Mouse (Mus musculus) lung, embryonic 15.5 days (tissue): ENCODE results near the gene Akap13. TPM values are rescaled to one million over a fixed set of nuclear protein-coding genes. Genes with fewer than 3 reads are reported as not detected.
A peak's percentile ranks its signal among the peaks of the same experiment; 100 is the strongest.

Source experiments
- ATAC-seq: fragments of 200-750 bp; cut with Nextera tagmentation; 2 replicates; pipeline ENCODE4 v1.8.0; 2017; ENCODE audit warnings: moderate number of reproducible peaks, borderline replicate concordance; ENCODE audit not compliant: low FRiP score, low TSS enrichment; ENCODE audit errors: extremely low read depth
- H3K27ac ChIP-seq: fragments of 300-500 bp; sonication (generic); 2 replicates; pipeline ENCODE4 v1.5.1; 2015; ENCODE audit warnings: moderate library complexity, mild to moderate bottlenecking, inconsistent platforms
- H3K27me3 ChIP-seq: fragments of 300-500 bp; sonication (generic); 2 replicates; pipeline ENCODE4 v1.6.1; 2015; ENCODE audit warnings: inconsistent platforms
- H3K36me3 ChIP-seq: fragments of 300-500 bp; sonication (generic); 2 replicates; pipeline ENCODE4 v1.6.1; 2015; ENCODE audit warnings: inconsistent platforms
- H3K4me1 ChIP-seq: fragments of 300-500 bp; sonication (generic); 2 replicates; pipeline ENCODE4 v1.6.1; 2015; ENCODE audit warnings: inconsistent platforms
- H3K4me2 ChIP-seq: fragments of 300-500 bp; sonication (generic); 2 replicates; pipeline ENCODE4 v1.6.1; 2015; ENCODE audit warnings: inconsistent platforms, mild to moderate bottlenecking, moderate library complexity
- H3K4me3 ChIP-seq: fragments of 300-500 bp; sonication (generic); 2 replicates; pipeline ENCODE4 v1.5.1; 2015; ENCODE audit warnings: mild to moderate bottlenecking, inconsistent platforms
- H3K9ac ChIP-seq: fragments of 300-500 bp; sonication (generic); 2 replicates; pipeline ENCODE4 v1.6.1; 2015; ENCODE audit warnings: inconsistent platforms
- H3K9me3 ChIP-seq: fragments of 300-500 bp; sonication (generic); 2 replicates; pipeline ENCODE4 v1.6.1; 2016; ENCODE audit warnings: inconsistent platforms
- WGBS: fragments of 180-500 bp; shearing (Covaris S2); methylation state at CpG from one replicate; pipeline ENCODE4 v1.1.7; 2015; 5-methylcytosine and 5-hydroxymethylcytosine counted together
- polyA plus RNA-seq: library from polyadenylated mRNA; unstranded; fragments of >200 nt; fragmentation: Nextera tagmentation; extraction: Ambion mirVana; gene quantifications from 2 replicates; pipeline ENCODE4 v1.2.1, GENCODE M21; 2015

Gene Akap13
- polyA plus RNA-seq, 1 experiment from 2014 or later, result 39.0 TPM

GRCm38 (mm10) chr7:75427322-75427721, 28.0 kb upstream of the Akap13 start:
- no peak overlapping the region for H3K9ac ChIP-seq
- no peaks in the 10 kb centered on the region for H3K27me3 ChIP-seq
- no peak for ATAC-seq
- no peak overlapping the region for H3K4me2 ChIP-seq
- H3K9me3 ChIP-seq, result no peaks in the 10 kb centered on the region
- no peaks in the 10 kb centered on the region for H3K36me3 ChIP-seq
- H3K4me1 ChIP-seq, result 0 out of 2 replicates have a peak, but pooled peaks cover 3% of the 10 kb centered on the region
- 42% methylated on average over 4 of the region's 4 CpGs for WGBS
- H3K4me3 ChIP-seq, result no peak overlapping the region
- H3K27ac ChIP-seq, result no peak overlapping the region

- Histone ChIP-seq H3K27ac (no peak overlapping the region), H3K4me3 (no peak overlapping the region)
- WGBS, result 80% methylated on average over 4 of the region's 4 CpGs
These were observed 26.4 kb upstream of the Akap13 start for GRCm38 (mm10) chr7:75428913-75429312.

GRCm38 (mm10) chr7:75430550-75430949, 24.8 kb upstream of the Akap13 start:
- no peak overlapping the region for H3K27ac ChIP-seq
- 0 out of 2 replicates have a peak, but pooled peaks cover 3% of the 10 kb centered on the region for H3K4me1 ChIP-seq
- H3K4me2 ChIP-seq, result no peak overlapping the region
- H3K9me3 ChIP-seq, result no peaks in the 10 kb centered on the region
- ATAC-seq, result no peak
- 56% methylated on average over 2 of the region's 2 CpGs for WGBS
- H3K9ac ChIP-seq, result no peak overlapping the region
- no peak overlapping the region for H3K4me3 ChIP-seq
- H3K36me3 ChIP-seq, result no peaks in the 10 kb centered on the region
- H3K27me3 ChIP-seq, result no peaks in the 10 kb centered on the region

More at GRCm38 (mm10) chr7:75428913-75429312, 26.4 kb upstream of the Akap13 start:
- Histone ChIP-seq H3K36me3 (no peaks in the 10 kb centered on the region), H3K4me1 (0 out of 2 replicates have a peak, but pooled peaks cover 3% of the 10 kb centered on the region), H3K4me2 (no peak overlapping the region), H3K27me3 (no peaks in the 10 kb centered on the region), H3K9me3 (no peaks in the 10 kb centered on the region), H3K9ac (no peak overlapping the region)
- no peak for ATAC-seq

GRCm38 (mm10) chr7:75431043-75431442, 24.3 kb upstream of the Akap13 start:
- Histone ChIP-seq H3K27ac (no peak overlapping the region), H3K4me2 (no peak overlapping the region), H3K27me3 (no peaks in the 10 kb centered on the region), H3K36me3 (no peaks in the 10 kb centered on the region), H3K9me3 (no peaks in the 10 kb centered on the region), H3K4me1 (0 out of 2 replicates have a peak, but pooled peaks cover 3% of the 10 kb centered on the region), H3K4me3 (no peak overlapping the region), H3K9ac (no peak overlapping the region)
- ATAC-seq, result no peak
- 27% methylated on average over 7 of the region's 7 CpGs for WGBS

- no peak for ATAC-seq
- Histone ChIP-seq H3K27ac (no peak overlapping the region), H3K4me3 (no peak overlapping the region), H3K9ac (no peak overlapping the region), H3K36me3 (no peaks in the 10 kb centered on the region), H3K9me3 (no peaks in the 10 kb centered on the region), H3K27me3 (no peaks in the 10 kb centered on the region), H3K4me2 (no peak overlapping the region), H3K4me1 (0 out of 2 replicates have a peak, but pooled peaks cover 3% of the 10 kb centered on the region)
- 70% methylated on average over 3 of the region's 3 CpGs for WGBS
These were observed 23.3 kb upstream of the Akap13 start for GRCm38 (mm10) chr7:75432046-75432445.

- Histone ChIP-seq H3K36me3 (no peaks in the 10 kb centered on the region), H3K27me3 (no peaks in the 10 kb centered on the region), H3K9ac (no peak overlapping the region), H3K4me1 (no peaks in the 10 kb centered on the region), H3K4me2 (no peak overlapping the region), H3K9me3 (no peaks in the 10 kb centered on the region), H3K4me3 (no peak overlapping the region), H3K27ac (no peak overlapping the region)
- ATAC-seq, result no peak
- 46% methylated on average over 6 of the region's 8 CpGs for WGBS
These were observed 18.7 kb upstream of the Akap13 start for GRCm38 (mm10) chr7:75436413-75437174.

- Histone ChIP-seq H3K36me3 (no peaks in the 10 kb centered on the region), H3K9me3 (no peaks in the 10 kb centered on the region), H3K27ac (no peak overlapping the region), H3K27me3 (no peaks in the 10 kb centered on the region), H3K4me2 (no peak overlapping the region), H3K9ac (no peak overlapping the region), H3K4me3 (no peak overlapping the region), H3K4me1 (no peaks in the 10 kb centered on the region)
- 89% methylated on average over 4 of the region's 4 CpGs for WGBS
- no peak for ATAC-seq
These were observed 15.8 kb upstream of the Akap13 start for GRCm38 (mm10) chr7:75439570-75439969.

GRCm38 (mm10) chr7:75440241-75440640, 15.1 kb upstream of the Akap13 start:
- ATAC-seq, result no peak
- whole genome bisulfite sequencing, result 70% methylated on average over 2 of the region's 2 CpGs
- Histone ChIP-seq H3K4me2 (no peak overlapping the region), H3K4me3 (no peak overlapping the region), H3K27ac (no peak overlapping the region), H3K9ac (no peak overlapping the region), H3K36me3 (no peaks in the 10 kb centered on the region), H3K27me3 (no peaks in the 10 kb centered on the region), H3K4me1 (no peaks in the 10 kb centered on the region), H3K9me3 (no peaks in the 10 kb centered on the region)

GRCm38 (mm10) chr7:75441947-75442346, 13.4 kb upstream of the Akap13 start:
- no peaks in the 10 kb centered on the region for H3K36me3 ChIP-seq
- WGBS, result 66% methylated on average over 2 of the region's 2 CpGs

GRCm38 (mm10) chr7:75456152-75456888, 986 bp downstream of the Akap13 start:
- peak overlapping the region; percentile 97 for H3K4me3 ChIP-seq
- peaks cover 29% of the 10 kb centered on the region for H3K4me1 ChIP-seq
- H3K4me2 ChIP-seq, result peak overlapping the region; percentile 75
- peak overlapping the region; percentile 97 for H3K9ac ChIP-seq
- no peaks in the 10 kb centered on the region for H3K9me3 ChIP-seq
- ATAC-seq, result no peak
- no peaks in the 10 kb centered on the region for H3K27me3 ChIP-seq
- H3K36me3 ChIP-seq, result no peaks in the 10 kb centered on the region
- H3K27ac ChIP-seq, result peak overlapping the region; percentile 100
- WGBS, result 2% methylated on average over 19 of the region's 25 CpGs

More at GRCm38 (mm10) chr7:75441947-75442346, 13.4 kb upstream of the Akap13 start:
- Histone ChIP-seq H3K9ac (no peak overlapping the region), H3K4me2 (no peak overlapping the region), H3K4me3 (no peak overlapping the region), H3K4me1 (no peaks in the 10 kb centered on the region), H3K27me3 (no peaks in the 10 kb centered on the region), H3K27ac (no peak overlapping the region), H3K9me3 (no peaks in the 10 kb centered on the region)
- ATAC-seq, result no peak

GRCm38 (mm10) chr7:75460290-75460689, 5.0 kb downstream of the Akap13 start:
- ATAC-seq, result no peak

GRCm38 (mm10) chr7:75463579-75464162, 8.3 kb downstream of the Akap13 start:
- no peak for ATAC-seq
- Histone ChIP-seq H3K9me3 (no peaks in the 10 kb centered on the region), H3K4me2 (no peak overlapping the region), H3K9ac (no peak overlapping the region), H3K27ac (peak overlapping the region; percentile 0; the same call in 1 of the 2 replicates), H3K4me1 (peaks cover 35% of the 10 kb centered on the region), H3K27me3 (no peaks in the 10 kb centered on the region), H3K36me3 (no peaks in the 10 kb centered on the region), H3K4me3 (no peak overlapping the region)

More at GRCm38 (mm10) chr7:75460290-75460689, 5.0 kb downstream of the Akap13 start:
- no peak overlapping the region for H3K4me3 ChIP-seq
- no peaks in the 10 kb centered on the region for H3K36me3 ChIP-seq
- H3K4me1 ChIP-seq, result peaks cover 38% of the 10 kb centered on the region
- no peak overlapping the region for H3K27ac ChIP-seq
- WGBS, result 48% methylated on average over 1 of the region's 1 CpGs
- no peaks in the 10 kb centered on the region for H3K9me3 ChIP-seq
- no peaks in the 10 kb centered on the region for H3K27me3 ChIP-seq
- no peak overlapping the region for H3K9ac ChIP-seq
- no peak overlapping the region for H3K4me2 ChIP-seq
